Mouse (Mus musculus): ENCODE results near the gene Cdk12.
A peak's percentile ranks its signal among the peaks of the same experiment; 100 is the strongest.

Cdk12 gene

DNA sequence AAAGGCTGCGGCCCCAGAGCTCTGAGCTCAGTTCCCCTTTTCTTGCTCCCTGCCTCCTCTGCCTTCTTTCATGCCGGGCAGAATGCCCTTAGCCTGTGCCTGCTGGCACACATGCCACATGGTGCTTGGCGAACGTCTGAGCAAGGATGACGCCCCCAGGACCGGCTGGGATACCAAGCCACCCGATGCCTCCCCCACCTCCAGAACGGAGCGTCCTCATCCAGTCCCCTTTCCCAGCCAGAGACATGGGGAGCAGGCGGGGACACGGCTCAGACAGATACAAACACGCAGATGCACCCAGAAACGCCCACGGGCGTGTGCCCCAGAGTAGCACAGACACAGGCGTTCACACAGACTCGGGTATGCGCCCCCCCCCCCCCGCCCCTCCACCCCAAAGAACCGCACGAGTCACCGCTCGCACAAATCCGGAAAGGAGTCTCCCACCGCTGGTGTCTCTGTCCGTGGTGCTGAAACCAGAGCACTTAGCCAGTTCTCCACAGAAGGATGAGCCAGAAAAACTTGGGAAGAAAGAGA lies 111.0 kb downstream of the Cdk12 start:
- DNase-seq (ENCODE audit: low read depth, low spot score) = peak; percentile 29

DNA sequence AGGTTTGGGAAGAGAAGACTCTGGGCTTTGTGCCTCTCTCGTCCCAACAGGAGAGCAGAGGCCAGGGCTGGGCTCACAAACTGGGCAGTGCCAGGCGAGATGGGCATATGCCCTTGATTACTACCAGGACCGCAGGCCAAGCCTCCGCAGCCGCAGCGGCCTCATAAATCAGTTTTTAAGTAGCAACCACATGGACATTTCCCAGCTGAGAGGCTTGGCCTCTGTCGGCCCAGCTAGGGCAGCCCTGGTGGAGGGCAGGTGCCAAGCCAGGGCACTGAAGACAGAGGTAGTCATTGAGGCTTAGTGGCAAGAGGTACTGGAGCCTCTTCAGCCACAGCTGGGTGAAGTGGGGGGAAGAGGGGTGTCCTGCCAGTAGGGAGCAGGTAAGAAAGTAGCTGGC lies 114.6 kb downstream of the Cdk12 start:
- DNase-seq (ENCODE audit: low read depth, low spot score) = no peak

DNA sequence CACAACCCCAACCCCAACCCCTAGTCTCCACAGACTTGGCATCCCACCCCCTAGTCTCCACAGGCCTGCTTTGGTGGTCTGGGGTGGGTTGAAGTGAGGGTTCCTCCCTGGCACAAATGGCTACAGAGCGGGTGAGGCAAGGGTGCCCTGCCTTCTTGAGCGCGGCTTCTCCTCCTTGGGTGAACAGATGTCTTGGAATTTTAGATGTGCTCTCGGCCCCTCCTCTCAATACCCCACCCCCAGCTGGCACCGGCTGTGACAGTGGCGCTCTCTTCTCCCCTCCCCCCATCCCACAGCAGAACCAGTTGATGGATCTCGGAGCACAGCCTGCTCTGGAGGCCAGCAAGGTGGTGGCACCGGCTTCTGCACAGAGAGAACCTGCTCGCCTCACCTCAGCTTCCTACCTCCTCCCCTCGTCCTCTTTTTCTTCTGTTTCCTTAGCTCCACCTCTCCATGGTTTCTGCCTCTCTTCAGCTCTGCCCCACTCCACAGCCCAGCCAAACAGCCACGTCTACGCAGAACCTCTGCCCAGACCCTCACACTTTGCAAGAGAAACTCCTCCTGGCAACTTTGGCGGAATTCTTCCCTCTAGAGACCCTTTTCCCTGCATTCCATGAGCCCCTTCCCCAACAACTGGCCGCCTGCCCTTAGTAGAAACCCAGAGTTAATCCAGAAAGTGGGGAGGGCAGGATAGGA lies 115.7 kb downstream of the Cdk12 start:
- DNase-seq (ENCODE audit: low read depth, low spot score) = no peak

DNA sequence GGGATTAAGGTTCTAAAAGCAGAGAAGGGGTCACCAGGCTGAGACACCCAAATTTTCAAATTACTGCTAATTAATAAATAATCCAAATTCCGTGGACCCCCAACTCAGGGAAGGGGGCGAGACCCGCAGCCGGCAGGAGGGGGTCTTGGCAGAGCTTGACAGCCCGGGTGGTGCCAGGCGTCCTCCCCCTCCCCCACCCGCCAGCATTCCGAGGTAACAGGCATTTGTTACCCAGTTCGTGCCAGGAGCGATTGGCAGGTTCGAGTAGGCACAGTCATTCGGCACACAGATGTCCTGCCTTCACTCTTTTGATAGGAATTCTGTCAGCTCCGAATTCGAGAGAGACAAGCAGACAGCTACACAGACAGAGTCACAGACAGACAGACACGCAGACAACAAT lies 116.3 kb downstream of the Cdk12 start:
- no peak for DNase-seq (ENCODE audit: low read depth, low spot score)

DNA sequence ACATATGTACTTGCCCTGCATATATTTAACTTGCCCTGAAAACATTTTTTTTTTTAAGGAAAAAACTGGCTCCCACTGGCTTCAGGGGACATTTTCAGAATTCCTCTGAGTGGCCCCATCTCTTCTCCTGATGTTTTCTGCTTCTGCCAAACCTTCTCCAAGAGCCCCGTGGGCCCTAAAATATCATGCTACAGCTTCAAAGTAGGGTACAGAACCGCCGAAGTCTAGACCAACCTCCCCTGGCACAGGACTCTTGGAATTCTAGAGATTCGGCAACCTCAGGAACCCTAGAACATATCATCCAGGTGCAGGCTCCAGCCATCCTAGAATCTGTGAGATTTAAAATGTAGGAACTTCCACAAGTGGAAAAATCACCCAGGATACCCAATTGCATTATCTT lies 116.7 kb downstream of the Cdk12 start:
- DNase-seq (ENCODE audit: low read depth, low spot score) = no peak

DNA sequence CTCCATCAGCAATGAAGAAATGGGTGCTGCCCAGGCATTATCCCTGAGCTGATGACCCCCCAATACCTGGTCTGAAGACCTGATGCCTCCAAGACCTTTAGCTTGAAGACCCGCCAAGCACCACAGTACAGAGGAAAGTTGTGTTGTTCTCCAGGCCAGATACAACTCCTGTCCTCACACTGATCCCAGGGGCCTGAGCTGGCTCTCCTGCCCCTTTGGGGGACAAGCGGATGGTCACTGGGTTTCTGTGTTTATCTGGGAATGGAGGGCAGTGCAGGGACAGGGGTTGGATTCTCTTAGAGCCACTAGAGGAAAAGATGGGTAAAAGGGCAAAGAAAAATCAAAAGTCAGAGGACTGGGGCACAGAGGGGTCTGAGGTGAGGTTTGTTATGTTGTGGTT lies 117.1 kb downstream of the Cdk12 start:
- DNase-seq (ENCODE audit: low read depth, low spot score) = no peak

DNA sequence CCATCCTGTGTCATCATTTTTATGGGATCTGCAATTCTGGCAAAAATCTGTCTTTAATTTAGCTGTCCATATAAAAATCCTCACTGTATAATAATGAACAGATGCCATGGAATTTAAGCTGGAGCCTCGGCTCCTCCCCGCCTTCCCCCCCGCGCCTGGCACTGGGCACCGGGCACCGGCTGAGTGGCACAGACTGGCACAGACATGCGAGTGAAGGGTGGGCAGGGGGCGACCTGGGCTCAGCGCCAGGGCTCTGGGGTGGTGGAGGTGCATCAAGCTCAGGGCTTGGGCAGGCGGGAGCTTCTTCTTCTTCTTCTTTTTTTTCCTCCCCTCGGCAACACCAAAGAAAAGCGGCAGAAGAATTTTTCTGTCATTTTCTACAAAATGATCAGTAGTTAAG lies 117.5 kb downstream of the Cdk12 start:
- DNase-seq (ENCODE audit: low read depth, low spot score) = no peak

DNA sequence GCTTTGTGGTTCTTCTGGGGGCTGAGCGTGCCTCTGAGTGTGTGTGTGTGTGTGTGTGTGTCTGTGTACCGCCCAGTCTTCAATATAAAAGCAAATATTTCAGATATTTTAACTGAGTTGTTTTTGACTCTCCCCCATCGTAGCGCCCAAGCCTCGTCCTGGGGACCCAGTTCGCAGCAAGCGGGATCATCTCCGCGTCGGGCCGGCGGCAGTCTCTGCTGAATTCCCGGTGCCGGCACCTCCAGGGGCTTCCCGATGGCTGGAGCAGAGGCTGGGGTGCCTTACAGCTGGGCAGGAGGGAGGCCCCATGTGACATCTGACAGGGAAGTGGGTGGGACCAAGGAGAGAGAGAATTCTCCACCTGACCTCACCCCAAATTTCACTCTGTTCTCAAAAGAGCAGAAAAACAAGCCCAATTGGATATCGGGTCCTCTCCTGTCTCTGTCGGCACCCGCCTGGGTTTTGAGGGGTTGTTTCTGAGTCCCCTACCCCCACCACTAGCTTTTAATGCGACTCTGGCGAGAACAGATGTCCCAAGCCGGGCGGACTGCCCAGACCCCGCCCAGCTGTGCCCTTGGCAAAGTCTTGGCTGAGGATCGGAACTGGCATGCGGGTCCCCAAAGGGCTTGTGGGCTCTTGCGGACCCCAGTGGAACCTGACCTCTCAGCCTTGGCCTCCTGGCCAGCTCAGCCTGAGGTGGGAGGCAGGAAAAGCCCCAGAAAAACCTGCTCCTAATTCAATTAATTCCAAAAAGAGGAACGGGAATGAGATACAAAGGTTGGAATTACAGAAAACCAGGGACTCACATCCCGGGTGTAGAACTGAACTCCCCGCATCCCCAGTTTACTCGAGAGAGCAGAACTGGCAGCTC lies 118.2 kb downstream of the Cdk12 start:
- no peak for DNase-seq (ENCODE audit: low read depth, low spot score)

DNA sequence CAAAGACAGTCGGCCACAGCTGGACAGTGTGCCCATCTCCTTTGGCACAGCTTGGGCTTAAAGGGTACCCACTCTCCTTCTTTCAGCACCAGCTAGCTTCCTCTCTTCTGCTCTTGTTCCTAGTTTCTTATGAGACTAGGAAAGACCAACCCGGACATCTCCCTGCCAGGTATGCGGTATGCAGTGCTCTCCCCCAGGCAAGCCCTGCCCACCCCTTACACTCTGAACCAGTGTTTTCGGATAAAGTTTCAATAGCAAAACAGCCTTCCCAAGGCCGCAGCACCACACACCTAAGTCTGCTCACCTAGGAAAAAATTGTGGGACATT lies 118.8 kb downstream of the Cdk12 start:
- DNase-seq (ENCODE audit: low read depth, low spot score) = no peak

DNA sequence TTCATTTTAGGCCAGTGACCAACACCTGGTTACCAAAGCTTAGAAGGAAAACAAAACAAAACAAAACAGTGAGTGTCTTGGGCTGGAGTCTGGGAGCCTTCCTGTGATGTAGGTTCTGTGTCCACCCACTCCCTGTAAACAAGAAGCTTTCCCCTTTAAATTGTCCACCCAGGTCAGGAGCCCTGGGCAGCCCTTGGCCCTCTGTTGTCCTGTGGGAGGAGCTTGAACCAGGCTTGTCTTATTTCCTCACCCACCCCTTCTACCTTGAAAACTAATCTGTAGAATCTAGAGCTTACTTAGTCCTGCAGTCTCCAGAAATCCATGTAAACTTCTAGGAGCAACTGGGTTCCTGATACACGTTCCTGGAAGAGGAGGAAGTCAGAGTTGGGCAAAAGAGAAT lies 119.3 kb downstream of the Cdk12 start:
- no peak for DNase-seq (ENCODE audit: low read depth, low spot score)

DNA sequence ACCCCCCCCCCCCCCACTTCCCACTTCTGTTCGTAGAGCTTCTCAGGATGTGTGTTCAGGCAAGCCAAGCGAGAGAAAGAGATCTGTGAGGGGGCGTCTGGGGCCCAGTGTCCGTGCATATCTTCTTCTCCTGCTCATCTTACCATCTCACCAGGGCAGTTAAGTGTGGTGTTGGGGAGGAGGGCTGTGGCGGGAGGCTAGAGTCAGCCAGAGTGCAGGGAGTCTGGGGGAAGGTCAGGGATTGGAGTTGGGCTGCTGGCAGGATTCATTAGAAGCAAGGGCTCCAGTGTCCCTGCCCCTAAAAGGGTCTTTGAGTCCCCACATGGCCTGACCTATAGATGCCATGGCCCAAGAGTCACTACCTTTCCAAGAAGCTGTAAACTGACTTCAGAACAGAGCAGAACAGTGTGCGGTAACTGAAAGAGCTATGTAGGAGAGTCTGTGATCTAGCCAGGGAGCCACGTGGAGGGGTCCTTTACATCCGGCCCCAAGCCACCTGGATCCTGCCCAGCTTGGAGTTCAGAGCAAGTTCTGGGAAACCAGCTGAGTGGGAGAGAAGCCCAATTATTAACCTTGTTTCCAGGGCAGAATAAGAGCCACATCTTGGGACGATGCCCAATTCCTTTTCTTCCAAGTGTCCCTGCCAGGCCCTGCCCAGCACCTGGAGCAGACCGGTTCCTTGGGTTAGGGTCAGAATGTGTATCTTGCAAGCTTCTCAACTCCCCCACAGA lies 120.4 kb downstream of the Cdk12 start:
- DNase-seq (ENCODE audit: low read depth, low spot score) = no peak

DNA sequence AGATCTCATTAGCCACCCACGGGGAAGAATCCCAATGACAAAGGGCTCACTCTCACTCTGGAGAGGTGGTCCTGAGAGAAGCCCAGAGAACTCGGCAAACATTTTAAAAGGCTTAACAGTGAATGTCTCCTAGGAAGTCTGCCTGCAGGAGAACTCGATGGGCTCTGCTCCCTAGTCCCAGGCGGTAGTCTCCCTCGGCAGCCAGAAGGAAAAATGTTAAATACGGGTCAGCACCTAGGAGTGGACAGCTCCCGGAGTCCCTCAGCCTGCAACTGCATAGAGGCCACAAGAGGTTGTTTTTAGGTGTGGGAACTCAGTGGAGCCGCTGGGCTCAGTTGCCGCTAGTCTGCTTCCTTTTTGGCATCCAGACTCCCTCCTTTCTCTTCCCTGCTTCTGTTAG lies 121.1 kb downstream of the Cdk12 start:
- DNase-seq (ENCODE audit: low read depth, low spot score) = no peak

DNA sequence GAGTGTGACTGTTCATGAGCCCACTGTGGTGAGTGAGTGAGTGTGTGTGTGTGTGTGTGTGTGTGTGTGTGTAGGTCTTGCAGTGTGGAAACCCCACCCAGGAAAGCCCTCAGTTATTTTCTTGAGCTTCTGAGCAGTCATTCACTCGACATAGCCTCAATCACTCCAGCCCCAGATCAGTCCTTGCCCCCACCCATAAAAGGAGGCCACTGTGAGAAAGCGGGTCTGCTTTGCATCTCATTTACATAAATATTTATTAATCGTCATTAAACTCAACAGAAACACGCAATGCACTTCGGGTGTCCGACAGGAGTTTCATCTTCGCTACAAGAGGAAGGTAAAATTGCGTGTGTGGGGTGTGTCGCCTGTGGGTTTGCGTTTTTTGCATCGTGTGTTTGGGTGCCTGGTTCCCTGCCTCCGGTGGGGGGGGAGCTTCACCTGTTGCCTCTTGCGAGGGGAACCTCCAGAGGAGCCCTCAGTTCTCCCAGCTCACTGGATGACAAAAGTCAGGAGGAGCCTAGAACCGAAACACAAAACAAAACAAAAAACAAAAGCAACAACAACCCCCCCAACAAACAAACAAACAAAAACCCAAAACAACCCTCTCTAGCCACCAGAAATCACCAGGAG lies 122.4 kb downstream of the Cdk12 start:
- DNase-seq (ENCODE audit: low read depth, low spot score) = no peak

DNA sequence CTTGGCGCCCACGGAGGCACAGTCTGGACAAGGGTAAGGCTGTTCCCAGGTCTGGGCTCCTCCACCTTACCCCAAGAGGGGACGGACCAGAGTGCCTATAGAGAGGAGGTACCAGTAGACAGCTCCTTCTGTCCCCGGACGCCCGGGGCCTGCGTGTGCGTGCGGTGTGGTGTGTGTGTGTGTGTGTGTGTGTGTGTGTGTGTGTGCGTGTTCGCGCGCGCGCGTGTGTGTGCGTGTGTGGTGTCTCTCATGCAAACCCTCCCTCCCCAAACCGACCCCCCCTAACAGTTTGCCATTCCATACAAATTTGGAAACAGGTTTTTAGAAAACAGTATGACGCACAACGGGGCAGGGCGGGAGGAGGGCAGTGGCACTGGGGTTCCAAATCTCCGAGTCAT lies 123.0 kb downstream of the Cdk12 start:
- DNase-seq (ENCODE audit: low read depth, low spot score) = no peak

DNA sequence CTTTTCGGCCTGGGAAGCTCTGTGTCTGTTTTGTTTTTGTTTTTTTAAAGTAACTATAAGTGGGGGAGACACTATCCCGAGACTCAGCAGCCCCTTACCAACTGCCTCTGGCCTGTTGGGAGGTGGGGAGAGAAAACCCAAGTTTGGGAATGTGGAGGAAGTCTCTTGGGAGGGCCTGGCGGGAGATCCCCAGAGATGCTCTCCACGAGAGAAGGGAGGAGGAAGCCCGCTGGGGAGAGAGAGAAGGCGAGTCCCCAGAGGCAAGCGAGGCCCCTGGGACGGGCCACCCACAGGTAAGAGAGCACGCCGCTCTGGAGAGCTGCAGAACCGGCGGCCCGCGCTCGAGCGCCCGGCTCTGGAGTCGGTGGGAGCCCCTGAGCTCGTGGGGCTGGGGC lies 123.9 kb downstream of the Cdk12 start:
- no peak for DNase-seq (ENCODE audit: low read depth, low spot score)

DNA sequence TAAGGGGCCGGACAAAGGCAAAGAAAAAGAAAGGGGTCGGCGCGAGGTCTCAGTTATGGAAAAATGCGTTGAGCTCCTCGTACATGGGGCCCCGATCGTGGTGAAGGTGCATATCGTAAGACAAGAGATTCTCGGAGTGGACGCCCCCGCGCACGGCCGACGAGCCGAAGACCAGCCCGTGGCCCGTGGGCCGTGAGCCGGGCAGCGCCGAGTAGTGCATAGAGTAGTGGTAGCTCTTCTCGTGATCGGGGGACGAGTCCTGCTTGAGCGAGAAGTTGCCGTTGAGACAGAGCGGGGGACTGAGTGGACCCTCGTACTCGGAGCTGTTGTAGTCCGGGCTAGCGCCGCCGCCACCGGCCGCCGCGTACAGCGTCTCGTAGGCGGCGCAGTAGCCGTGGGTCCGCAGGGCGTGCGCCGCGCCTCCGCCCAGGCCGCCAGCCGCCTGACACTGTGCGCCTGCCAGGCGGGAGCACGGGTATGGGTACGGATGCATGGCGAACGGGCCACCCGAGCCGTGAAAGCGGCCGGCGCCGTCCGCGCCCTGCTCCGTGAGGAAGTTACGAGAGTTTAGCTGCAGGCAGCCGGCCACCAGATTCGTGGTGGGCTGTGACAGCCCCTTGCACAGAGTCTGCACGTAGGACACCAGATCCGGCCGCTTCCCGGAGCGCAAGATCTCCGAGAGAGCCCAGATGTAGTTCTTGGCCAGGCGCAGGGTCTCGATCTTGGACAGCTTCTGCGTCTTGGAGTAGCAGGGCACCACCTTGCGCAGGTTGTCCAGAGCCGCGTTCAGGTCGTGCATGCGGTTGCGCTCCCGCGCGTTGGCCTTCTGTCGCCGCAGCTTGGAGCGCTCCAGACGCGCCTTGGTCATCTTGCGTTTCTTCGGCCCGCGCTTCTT lies 124.5 kb downstream of the Cdk12 start:
- DNase-seq (ENCODE audit: low read depth, low spot score) = no peak

DNA sequence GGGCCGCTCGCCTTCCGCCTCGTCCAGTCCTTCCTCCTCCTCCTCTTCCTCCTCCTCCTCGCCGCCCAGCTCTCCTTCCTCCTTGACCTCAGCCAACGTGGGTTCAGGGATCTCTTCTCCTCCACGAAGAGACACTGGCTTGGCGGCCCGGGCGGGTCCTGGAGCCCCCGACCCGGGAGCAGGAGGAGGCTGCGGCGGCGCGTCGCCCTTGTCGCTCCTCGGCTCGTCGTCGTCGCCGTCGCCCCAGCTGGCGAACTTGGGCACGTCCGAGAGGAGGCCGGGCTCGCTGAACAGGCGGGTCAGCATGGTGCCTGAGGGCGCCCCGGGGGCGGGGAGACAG lies 125.1 kb downstream of the Cdk12 start:
- no peak for DNase-seq (ENCODE audit: low read depth, low spot score)

Data from A20 (cell line).